Mouse (Mus musculus) hindbrain, embryonic 15.5 days (tissue): ENCODE measurements around the gene Zfp40. TPM values are rescaled to one million over a fixed set of nuclear protein-coding genes. Genes with fewer than 3 reads are reported as not detected.
A peak's percentile ranks its signal among the peaks of the same experiment; 100 is the strongest.
"Not testable (repeated sequence)": the region's sequence is repeated elsewhere in the genome, so short reads cannot be mapped to it uniquely, and the experiment has no call there.

Source experiments
- ATAC-seq: fragments of 200-750 bp; cut with Nextera tagmentation; 2 replicates; pipeline ENCODE4 v1.8.0; 2017; ENCODE audit warnings: low read depth, moderate number of reproducible peaks, moderate TSS enrichment; ENCODE audit not compliant: low FRiP score
- H3K27ac ChIP-seq: fragments of 300-500 bp; sonication (generic); replicated peaks from 2 replicates; pipeline ENCODE4 v1.5.1; 2015; ENCODE audit warnings: mild to moderate bottlenecking, inconsistent platforms
- H3K27me3 ChIP-seq: fragments of 300-500 bp; sonication (generic); 2 replicates; pipeline ENCODE4 v1.6.1; 2015; ENCODE audit warnings: control low read depth, inconsistent platforms
- H3K36me3 ChIP-seq: fragments of 300-500 bp; sonication (generic); 2 replicates; pipeline ENCODE4 v1.6.1; 2015; ENCODE audit warnings: control low read depth, inconsistent platforms
- H3K4me1 ChIP-seq: fragments of 300-500 bp; sonication (generic); replicated peaks from 2 replicates; pipeline ENCODE4 v1.6.1; 2015; ENCODE audit warnings: control low read depth, inconsistent platforms
- H3K4me2 ChIP-seq: fragments of 300-500 bp; sonication (generic); 2 replicates; pipeline ENCODE4 v1.6.1; 2015; ENCODE audit warnings: moderate library complexity, mild to moderate bottlenecking, inconsistent platforms
- H3K4me3 ChIP-seq: fragments of 300-500 bp; sonication (generic); 2 replicates; pipeline ENCODE4 v1.5.1; 2015; ENCODE audit warnings: mild to moderate bottlenecking, inconsistent platforms
- H3K9ac ChIP-seq: fragments of 300-500 bp; sonication (generic); 2 replicates; pipeline ENCODE4 v1.6.1; 2015; ENCODE audit warnings: inconsistent platforms
- H3K9me3 ChIP-seq: fragments of 300-500 bp; sonication (generic); 2 replicates; pipeline ENCODE4 v1.6.1; 2016; ENCODE audit warnings: control low read depth, inconsistent platforms
- WGBS: fragments of 180-500 bp; shearing (Covaris S2); methylation state at CpG from one replicate; pipeline ENCODE4 v1.1.7; 2015; 5-methylcytosine and 5-hydroxymethylcytosine counted together
- polyA plus RNA-seq: library from polyadenylated mRNA; unstranded; fragments of >200 nt; fragmentation: Nextera tagmentation; extraction: Ambion mirVana; gene quantifications from 2 replicates; pipeline ENCODE4 v1.2.1, GENCODE M21; 2015

The Zfp40 gene
- polyA plus RNA-seq, result 25.5 and 27.4 TPM in 2 replicates

DNA sequence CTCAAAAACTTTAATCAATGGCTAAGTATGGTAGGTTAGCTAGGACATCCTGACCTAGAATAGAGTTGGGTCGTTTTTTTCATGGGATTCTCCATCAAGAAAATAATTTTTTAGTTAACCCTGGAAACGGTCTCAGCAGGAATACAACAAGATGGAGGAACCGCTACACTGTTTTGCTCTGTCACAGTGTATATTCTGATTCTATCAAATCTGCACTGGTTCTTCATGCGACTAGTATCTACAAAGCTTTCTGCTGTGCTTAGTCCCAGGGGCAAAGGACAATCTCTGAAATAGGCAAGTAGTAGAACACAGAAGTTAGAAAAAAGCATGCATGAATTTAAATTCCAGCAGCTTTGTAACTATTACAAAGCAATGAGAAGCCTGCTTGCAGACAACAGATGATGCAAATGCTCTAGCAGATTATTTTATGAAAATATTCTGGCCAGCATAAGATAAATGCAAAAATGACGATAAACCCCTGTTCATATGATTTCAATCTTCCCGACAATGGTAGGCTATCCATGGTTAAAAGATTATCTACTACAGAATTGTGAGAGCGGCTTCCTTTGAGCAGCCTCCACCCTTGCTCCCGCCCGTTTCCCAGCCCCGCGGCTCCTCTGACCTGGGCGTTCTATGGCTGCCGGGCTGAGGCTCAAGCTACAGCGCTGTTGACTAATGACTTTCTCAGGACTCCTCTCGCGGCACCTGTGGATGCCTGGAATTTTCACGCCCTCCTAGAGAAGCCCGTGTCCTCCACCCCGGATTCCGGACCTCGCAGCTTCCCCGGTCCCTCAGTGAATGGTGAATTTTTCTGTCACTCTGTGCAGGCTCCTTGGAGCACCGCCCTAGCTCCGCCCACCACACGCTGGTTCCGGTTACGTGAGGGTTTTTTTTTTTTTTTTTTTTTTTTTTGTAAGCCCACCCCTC is at the start of gene Zfp40:
TSS of gene Zfp40 (minus strand) at position 800 of the 927 bp plus-strand sequence.
- Histone ChIP-seq H3K9ac (peak within 1 kb of the TSS; percentile 74), H3K4me3 (peak within 1 kb of the TSS; percentile 87), H3K4me1 (peaks cover 19% of the 10 kb centered on the region), H3K9me3 (no peaks in the 10 kb centered on the region), H3K36me3 (peaks cover 14% of the 10 kb centered on the region), H3K27ac (peak within 1 kb of the TSS; percentile 89), H3K4me2 (peak within 1 kb of the TSS; percentile 83), H3K27me3 (peaks cover 4% of the 10 kb centered on the region; the same call in 1 of the 2 replicates)
- WGBS, result 3% methylated on average over 27 of the region's 27 CpGs
- ATAC-seq, result peak; percentile 100

DNA sequence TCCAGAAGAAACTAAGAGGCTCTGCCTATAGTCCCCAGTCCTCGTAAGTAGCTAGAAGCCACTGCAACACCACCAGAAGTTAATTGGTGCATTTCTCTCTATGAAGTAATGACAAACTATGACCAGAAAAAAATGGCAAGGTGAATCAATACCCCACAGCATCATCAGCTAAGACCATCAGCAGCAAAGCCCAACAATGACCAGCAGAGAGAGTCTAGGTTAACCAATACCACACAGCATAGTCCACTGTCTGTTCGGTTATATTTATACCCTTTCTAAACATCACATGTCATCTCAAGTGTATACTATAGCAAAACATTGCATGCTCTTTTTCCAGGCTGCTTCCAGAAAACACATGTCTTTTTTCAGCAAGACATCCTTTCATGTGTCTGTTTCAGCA is 25.3 kb upstream of the Zfp40 start:
- Histone ChIP-seq H3K4me1 (no peaks in the 10 kb centered on the region), H3K27me3 (no peaks in the 10 kb centered on the region), H3K36me3 (no peaks in the 10 kb centered on the region), H3K27ac (no peak overlapping the region), H3K9me3 (no peaks in the 10 kb centered on the region), H3K4me2 (no peak overlapping the region), H3K4me3 (no peak overlapping the region), H3K9ac (no peak overlapping the region)
- ATAC-seq, result no peak
- 86% methylated on average over 2 of the region's 2 CpGs for WGBS

DNA sequence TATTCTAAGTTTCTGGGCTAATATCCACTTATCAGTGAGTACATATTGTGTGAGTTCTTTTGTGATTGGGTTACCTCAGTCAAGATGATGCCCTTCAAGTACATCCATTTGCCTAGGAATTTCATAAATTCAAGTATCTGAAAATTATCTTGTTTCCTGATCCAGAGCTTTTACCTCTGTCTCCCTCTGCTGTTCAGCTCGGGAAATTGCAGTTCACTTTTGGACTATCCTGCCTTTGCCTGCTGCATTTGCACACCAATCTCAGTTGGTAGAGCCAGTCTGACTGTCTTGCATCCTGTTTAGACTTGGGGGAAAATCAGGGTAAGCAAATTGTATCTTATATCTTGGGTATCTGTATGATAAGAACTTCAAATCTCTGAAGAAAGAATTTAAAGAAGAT is 6.8 kb upstream of the Zfp40 start:
- WGBS, result 0% methylated on average over 1 of the region's 1 CpGs
- not testable (repeated sequence) for H3K27ac ChIP-seq, H3K27me3 ChIP-seq, H3K4me1 ChIP-seq, H3K4me3 ChIP-seq, H3K4me2 ChIP-seq, H3K36me3 ChIP-seq, ATAC-seq, H3K9ac ChIP-seq, H3K9me3 ChIP-seq

DNA sequence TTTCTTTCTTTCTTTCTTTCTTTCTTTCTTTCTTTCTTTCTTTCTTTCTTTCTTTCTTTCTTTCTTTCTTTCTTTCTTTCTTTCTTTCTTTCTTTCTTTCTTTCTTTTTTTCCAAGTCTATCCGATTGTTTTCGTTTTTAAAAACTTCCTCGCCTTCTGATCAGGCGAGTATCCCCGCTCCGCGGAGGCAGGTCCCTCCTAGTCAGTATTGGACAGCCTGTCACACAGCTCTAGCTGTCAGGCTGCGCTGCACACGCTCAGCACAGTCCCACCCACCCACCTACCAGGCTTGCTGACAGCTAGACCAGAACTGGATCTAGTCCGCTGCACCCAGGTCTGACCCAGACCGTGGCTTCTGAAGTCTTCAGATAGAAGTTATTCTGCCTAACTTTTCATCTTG is 389 bp upstream of the Zfp40 start:
- Histone ChIP-seq H3K27ac (peak overlapping the region; percentile 76), H3K9ac (peak overlapping the region; percentile 46), H3K4me3 (peak overlapping the region; percentile 87), H3K27me3 (peaks cover 4% of the 10 kb centered on the region; the same call in 1 of the 2 replicates), H3K4me1 (peaks cover 19% of the 10 kb centered on the region), H3K36me3 (peaks cover 12% of the 10 kb centered on the region), H3K9me3 (no peaks in the 10 kb centered on the region), H3K4me2 (peak overlapping the region; percentile 83)
- peak; percentile 89 for ATAC-seq
- WGBS, result 1% methylated on average over 11 of the region's 11 CpGs

DNA sequence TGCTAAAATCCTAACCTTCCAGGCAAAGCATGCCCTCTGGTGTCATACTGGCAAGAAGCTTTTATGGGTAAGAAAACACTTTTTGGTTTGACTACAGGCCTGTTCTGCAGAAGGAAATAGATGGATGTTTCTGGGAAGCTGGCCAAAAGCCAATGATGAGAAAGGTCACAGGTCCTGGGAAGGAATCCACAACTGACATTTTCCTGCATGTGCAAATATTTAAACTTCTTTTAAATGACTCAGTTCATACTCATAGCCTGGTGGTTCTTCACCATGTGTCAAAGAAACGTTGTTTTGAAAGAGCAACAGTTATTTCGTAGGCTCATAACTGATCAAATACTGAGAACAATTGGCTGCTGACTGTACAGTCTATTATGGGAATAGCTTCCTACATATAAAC is 5.4 kb downstream of the Zfp40 start:
- Histone ChIP-seq H3K9me3 (no peaks in the 10 kb centered on the region), H3K27ac (no peak overlapping the region), H3K4me2 (no peak overlapping the region), H3K4me1 (peaks cover 15% of the 10 kb centered on the region), H3K36me3 (peaks cover 51% of the 10 kb centered on the region), H3K4me3 (no peak overlapping the region), H3K9ac (no peak overlapping the region), H3K27me3 (no peaks in the 10 kb centered on the region)
- WGBS, result 75% methylated on average over 2 of the region's 2 CpGs
- no peak for ATAC-seq

Other genes with a start within 250 kb of the Zfp40 start
- gene Vmn2r-ps130, start 132.1 kb downstream of the Zfp40 start, polyA plus RNA-seq, result not detected in 2 replicates
- gene Vmn2r114, start 119.3 kb upstream of the Zfp40 start, polyA plus RNA-seq, result not detected in 2 replicates
- gene Vmn2r115, start 150.5 kb upstream of the Zfp40 start, polyA plus RNA-seq, result not detected in 2 replicates
- not detected in 2 replicates for gene Vmn2r116, start 191.4 kb upstream of the Zfp40 start, polyA plus RNA-seq